Mouse (Mus musculus) CH12.LX (cell line): Measurements from ENCODE around the gene Tmem132d.

Experiments used
- CHD2 ChIP-seq: IDR thresholded peaks from 2 replicates; pipeline ENCODE4 v1.6.1; 2011; ENCODE audit warnings: low read length, improper control_type of control experiment
- CTCF ChIP-seq, 2 experiments: IDR thresholded peaks in 1 of 2; conservative IDR thresholded peaks in 1 of 2; 2 replicates each; pipeline ENCODE4 v1.5.1; 2011 to 2012; ENCODE audit warnings: low read depth in 2 of 2, low read length in 2 of 2, improper control_type of control experiment in 1 of 2, inconsistent platforms in 1 of 2, mild to moderate bottlenecking in 1 of 2, moderate library complexity in 1 of 2
- EP300 ChIP-seq: IDR thresholded peaks from 2 replicates; pipeline ENCODE4 v1.6.1; 2011; ENCODE audit warnings: low read length, improper control_type of control experiment
- KAT2A ChIP-seq: IDR thresholded peaks from 2 replicates; pipeline ENCODE4 v1.6.1; 2012; ENCODE audit warnings: low read length, improper control_type of control experiment, inconsistent platforms; ENCODE audit not compliant: insufficient replicate concordance
- NRF1 ChIP-seq: IDR thresholded peaks from 2 replicates; pipeline ENCODE4 v1.6.1; 2014; ENCODE audit warnings: low read depth, mild to moderate bottlenecking, inconsistent platforms, low read length, improper control_type of control experiment, moderate library complexity
- POLR2A ChIP-seq: IDR thresholded peaks from 2 replicates; pipeline ENCODE4 v1.6.1; 2011; ENCODE audit warnings: low read depth, mild to moderate bottlenecking, improper control_type of control experiment, low read length
- SMC3 ChIP-seq: IDR thresholded peaks from 2 replicates; pipeline ENCODE4 v1.6.1; 2011; ENCODE audit warnings: low read depth, low read length, improper control_type of control experiment
- TBP ChIP-seq: conservative IDR thresholded peaks from 2 replicates; pipeline ENCODE4 v1.6.1; 2011; ENCODE audit warnings: low read depth, low read length, improper control_type of control experiment
- ZC3H11A ChIP-seq: IDR thresholded peaks from 2 replicates; pipeline ENCODE4 v1.6.1; 2012; ENCODE audit warnings: low read depth, mild to moderate bottlenecking, inconsistent platforms, low read length, improper control_type of control experiment
- ZKSCAN1 ChIP-seq: IDR thresholded peaks from 2 replicates; pipeline ENCODE4 v1.6.1; 2012; ENCODE audit warnings: low read depth, inconsistent platforms, low read length, improper control_type of control experiment, borderline replicate concordance

- TF ChIP-seq NRF1 (no peak), POLR2A (no peak), ZC3H11A (no peak), EP300 (no peak), CTCF (conservative IDR thresholded peaks at IDR 0.05 in 1 of 2, IDR thresholded peaks at IDR 0.05 in 1 of 2; ENCODE audit: low read depth in 2 of 2, low read length in 2 of 2) (no peak), SMC3 (no peak), KAT2A (no peak), CHD2 (no peak), TBP (no peak), ZKSCAN1 (no peak)
Observed at GRCm38 (mm10) chr5:127965700-127966099, 467.2 kb downstream of the Tmem132d start.
